Mouse (Mus musculus): ENCODE measurements at regions not wholly inside any gene's neighbourhood (a gene's known extent, or its start where the extent isn't known, plus 50 kb on each side); places are given as distances from the start of the nearest gene placed in this dataset.

DNA sequence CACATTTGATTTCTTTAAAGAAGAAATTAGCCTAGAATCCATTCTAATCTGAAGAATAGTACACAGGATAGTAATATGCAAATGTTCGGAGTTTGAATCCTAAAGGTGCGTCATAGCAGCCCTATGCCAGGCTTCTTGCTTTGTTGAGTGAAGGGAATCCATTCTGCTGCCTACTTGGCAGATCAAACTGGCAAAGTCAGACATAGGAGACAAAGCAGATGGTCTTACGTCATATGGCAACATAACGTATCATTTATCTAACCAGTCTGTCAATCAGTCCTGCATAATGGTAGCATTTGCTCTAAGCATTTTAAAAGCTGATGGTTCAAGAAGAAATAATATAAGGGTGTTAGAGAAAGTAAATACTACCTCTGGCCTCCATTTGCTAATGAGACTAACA is 309.5 kb downstream of the Serpinb8 start:
- no peaks in the 10 kb centered on the region for H3K9me3 ChIP-seq (replicated peaks; ENCODE audit: control insufficient read depth, insufficient read depth, low read length, poor library complexity, severe bottlenecking)
- H3K27ac ChIP-seq (ENCODE audit: insufficient read depth, low read length) = no peak overlapping the region
- no peaks in the 10 kb centered on the region for H3K4me1 ChIP-seq (ENCODE audit: control insufficient read depth, insufficient read depth, low read length)
- H3K4me3 ChIP-seq (ENCODE audit: low read depth, low read length) = no peak overlapping the region
- H3K36me3 ChIP-seq (ENCODE audit: control insufficient read depth, insufficient read depth, low read length, poor library complexity, severe bottlenecking) = no peaks in the 10 kb centered on the region
- H3K27me3 ChIP-seq (ENCODE audit: control insufficient read depth, insufficient read depth, low read length, poor library complexity, severe bottlenecking) = no peaks in the 10 kb centered on the region
- H3K9ac ChIP-seq (ENCODE audit: low read depth, poor library complexity, severe bottlenecking) = no peak overlapping the region
- TF ChIP-seq EP300 (IDR thresholded peaks at IDR 0.05; ENCODE audit: insufficient read depth, low read depth, low read length) (no peak), POLR2A (IDR thresholded peaks at IDR 0.05; ENCODE audit: insufficient read depth, low read length) (no peak)

GRCm38 (mm10) chr1:107900449-107900848 is 310.6 kb downstream of the Serpinb8 start:
- Histone ChIP-seq H3K27ac (ENCODE audit: insufficient read depth, low read length) (no peak overlapping the region), H3K9me3 (replicated peaks; ENCODE audit: control insufficient read depth, insufficient read depth, low read length, poor library complexity, severe bottlenecking) (no peaks in the 10 kb centered on the region), H3K36me3 (ENCODE audit: control insufficient read depth, insufficient read depth, low read length, poor library complexity, severe bottlenecking) (no peaks in the 10 kb centered on the region), H3K9ac (ENCODE audit: low read depth, poor library complexity, severe bottlenecking) (no peak overlapping the region), H3K4me3 (ENCODE audit: low read depth, low read length) (no peak overlapping the region), H3K27me3 (ENCODE audit: control insufficient read depth, insufficient read depth, low read length, poor library complexity, severe bottlenecking) (no peaks in the 10 kb centered on the region), H3K4me1 (ENCODE audit: control insufficient read depth, insufficient read depth, low read length) (no peaks in the 10 kb centered on the region)
- TF ChIP-seq POLR2A (IDR thresholded peaks at IDR 0.05; ENCODE audit: insufficient read depth, low read length) (no peak), EP300 (IDR thresholded peaks at IDR 0.05; ENCODE audit: insufficient read depth, low read depth, low read length) (no peak), CTCF (IDR thresholded peaks at IDR 0.05; ENCODE audit: low read depth, low read length) (no peak)

GRCm38 (mm10) chr1:107900913-107901312 is 311.1 kb downstream of the Serpinb8 start:
- Histone ChIP-seq H3K27ac (ENCODE audit: insufficient read depth, low read length) (no peak overlapping the region), H3K4me1 (ENCODE audit: control insufficient read depth, insufficient read depth, low read length) (no peaks in the 10 kb centered on the region), H3K4me3 (ENCODE audit: low read depth, low read length) (no peak overlapping the region), H3K27me3 (ENCODE audit: control insufficient read depth, insufficient read depth, low read length, poor library complexity, severe bottlenecking) (no peaks in the 10 kb centered on the region), H3K36me3 (ENCODE audit: control insufficient read depth, insufficient read depth, low read length, poor library complexity, severe bottlenecking) (no peaks in the 10 kb centered on the region), H3K9ac (ENCODE audit: low read depth, poor library complexity, severe bottlenecking) (no peak overlapping the region), H3K9me3 (replicated peaks; ENCODE audit: control insufficient read depth, insufficient read depth, low read length, poor library complexity, severe bottlenecking) (no peaks in the 10 kb centered on the region)
- TF ChIP-seq EP300 (IDR thresholded peaks at IDR 0.05; ENCODE audit: insufficient read depth, low read depth, low read length) (no peak), CTCF (IDR thresholded peaks at IDR 0.05; ENCODE audit: low read depth, low read length) (no peak), POLR2A (IDR thresholded peaks at IDR 0.05; ENCODE audit: insufficient read depth, low read length) (no peak)

DNA sequence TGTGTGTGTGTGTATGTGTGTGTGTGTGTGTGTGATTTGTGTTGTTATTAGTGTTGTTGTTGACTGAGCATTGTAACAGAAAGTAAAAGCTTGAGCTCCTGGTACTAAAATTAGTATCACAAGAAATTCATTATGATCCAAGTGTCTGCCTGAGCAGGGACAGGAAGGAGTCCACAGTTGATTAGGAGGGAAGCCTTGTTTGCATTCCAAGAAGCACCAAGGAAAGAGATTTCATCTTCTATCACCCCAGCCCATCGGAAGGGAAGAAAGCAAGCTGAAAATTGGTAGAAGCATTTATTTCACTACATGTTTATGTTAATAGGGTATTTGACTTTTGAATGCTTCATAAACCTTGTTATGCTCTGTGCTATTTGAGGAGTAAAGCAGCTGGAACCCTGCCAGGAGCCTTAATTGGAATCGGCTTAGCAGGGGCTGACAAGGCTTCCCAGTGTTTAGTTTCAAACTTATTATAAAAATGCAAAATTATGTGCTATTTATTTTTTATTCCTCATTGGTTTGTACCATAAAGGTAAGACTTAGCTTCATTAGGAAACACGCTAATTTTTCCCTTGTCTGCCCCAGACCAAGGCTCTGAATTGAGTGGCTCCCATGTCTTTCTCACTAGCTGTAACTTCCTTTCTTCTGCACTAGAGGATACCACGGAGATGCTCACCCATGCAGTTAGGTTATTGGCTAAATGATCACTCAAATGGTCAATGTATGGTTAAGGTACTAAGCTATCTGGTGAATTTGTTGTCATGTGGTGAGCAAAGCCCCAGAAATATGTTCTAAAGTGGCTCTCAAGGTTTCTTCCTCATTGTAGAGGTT is 318.6 kb downstream of the Serpinb8 start:
- no peaks in the 10 kb centered on the region for H3K4me1 ChIP-seq (ENCODE audit: control insufficient read depth, insufficient read depth, low read length)
- TF ChIP-seq CTCF (IDR thresholded peaks at IDR 0.05; ENCODE audit: low read depth, low read length) = no peak
- no peaks in the 10 kb centered on the region for H3K9me3 ChIP-seq (replicated peaks; ENCODE audit: control insufficient read depth, insufficient read depth, low read length, poor library complexity, severe bottlenecking)
- no peak overlapping the region for H3K9ac ChIP-seq (ENCODE audit: low read depth, poor library complexity, severe bottlenecking)
- no peak overlapping the region for H3K4me3 ChIP-seq (ENCODE audit: low read depth, low read length)
- H3K36me3 ChIP-seq (ENCODE audit: control insufficient read depth, insufficient read depth, low read length, poor library complexity, severe bottlenecking) = no peaks in the 10 kb centered on the region
- H3K27ac ChIP-seq (ENCODE audit: insufficient read depth, low read length) = no peak overlapping the region
- no peaks in the 10 kb centered on the region for H3K27me3 ChIP-seq (ENCODE audit: control insufficient read depth, insufficient read depth, low read length, poor library complexity, severe bottlenecking)

- Histone ChIP-seq H3K27ac (ENCODE audit: insufficient read depth, low read length) (no peak overlapping the region), H3K36me3 (ENCODE audit: control insufficient read depth, insufficient read depth, low read length, poor library complexity, severe bottlenecking) (no peaks in the 10 kb centered on the region), H3K9ac (ENCODE audit: low read depth, poor library complexity, severe bottlenecking) (no peak overlapping the region), H3K4me3 (ENCODE audit: low read depth, low read length) (no peak overlapping the region), H3K4me1 (ENCODE audit: control insufficient read depth, insufficient read depth, low read length) (no peaks in the 10 kb centered on the region), H3K27me3 (ENCODE audit: control insufficient read depth, insufficient read depth, low read length, poor library complexity, severe bottlenecking) (no peaks in the 10 kb centered on the region), H3K9me3 (replicated peaks; ENCODE audit: control insufficient read depth, insufficient read depth, low read length, poor library complexity, severe bottlenecking) (no peaks in the 10 kb centered on the region)
- TF ChIP-seq POLR2A (IDR thresholded peaks at IDR 0.05; ENCODE audit: insufficient read depth, low read length) = no peak
- no peak for TF ChIP-seq CTCF (IDR thresholded peaks at IDR 0.05; ENCODE audit: low read depth, low read length)
- TF ChIP-seq EP300 (IDR thresholded peaks at IDR 0.05; ENCODE audit: insufficient read depth, low read depth, low read length) = no peak
Observed at GRCm38 (mm10) chr1:107914671-107915590, 325.1 kb downstream of the Serpinb8 start.

DNA sequence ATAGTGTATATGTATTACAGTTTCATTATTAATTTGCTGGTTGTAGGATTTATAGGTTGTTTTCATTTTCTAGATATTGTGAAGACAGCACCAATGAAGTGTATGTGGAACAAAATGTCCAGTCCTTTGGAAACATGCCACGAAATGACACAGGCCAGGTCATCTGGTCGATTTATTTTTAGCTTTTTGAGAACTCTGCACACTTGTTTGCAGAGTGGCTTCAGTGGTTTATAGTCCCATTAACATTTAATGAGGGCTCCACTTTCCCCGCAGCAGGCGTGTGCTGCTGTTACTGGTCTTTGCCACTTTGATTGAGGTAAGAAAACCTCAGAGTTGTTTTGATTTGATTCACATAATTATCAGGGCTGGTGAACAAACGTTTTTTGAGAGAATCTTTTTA is 327.2 kb downstream of the Serpinb8 start:
- Histone ChIP-seq H3K36me3 (ENCODE audit: control insufficient read depth, insufficient read depth, low read length, poor library complexity, severe bottlenecking) (no peaks in the 10 kb centered on the region), H3K27me3 (ENCODE audit: control insufficient read depth, insufficient read depth, low read length, poor library complexity, severe bottlenecking) (no peaks in the 10 kb centered on the region), H3K27ac (ENCODE audit: insufficient read depth, low read length) (no peak overlapping the region), H3K4me1 (ENCODE audit: control insufficient read depth, insufficient read depth, low read length) (no peaks in the 10 kb centered on the region), H3K9me3 (replicated peaks; ENCODE audit: control insufficient read depth, insufficient read depth, low read length, poor library complexity, severe bottlenecking) (no peaks in the 10 kb centered on the region), H3K9ac (ENCODE audit: low read depth, poor library complexity, severe bottlenecking) (no peak overlapping the region), H3K4me3 (ENCODE audit: low read depth, low read length) (no peak overlapping the region)
- no peak for TF ChIP-seq CTCF (IDR thresholded peaks at IDR 0.05; ENCODE audit: low read depth, low read length)
- TF ChIP-seq EP300 (IDR thresholded peaks at IDR 0.05; ENCODE audit: insufficient read depth, low read depth, low read length) = no peak
- no peak for TF ChIP-seq POLR2A (IDR thresholded peaks at IDR 0.05; ENCODE audit: insufficient read depth, low read length)

All from ES-Bruce4 (cell line).